Mouse (Mus musculus) hindbrain, embryonic 10.5 days (tissue): Measurements from ENCODE around the gene Cdc27. TPM values are rescaled to one million over a fixed set of nuclear protein-coding genes. Genes with fewer than 3 reads are reported as not detected.

ENCODE experiments used
- DNase-seq: peaks from one replicate; pipeline ENCODE4 v3.0.0-alpha.2; 2017; ENCODE audit warnings: low spot score
- H3K27ac ChIP-seq: fragments of 300-500 bp; sonication (generic); 2 replicates; pipeline ENCODE4 v1.5.1; 2016; ENCODE audit warnings: mild to moderate bottlenecking, moderate library complexity
- H3K27me3 ChIP-seq: fragments of 300-500 bp; sonication (generic); 2 replicates; pipeline ENCODE4 v1.6.1; 2016; ENCODE audit warnings: mild to moderate bottlenecking; ENCODE audit not compliant: poor library complexity, insufficient read depth, severe bottlenecking
- H3K36me3 ChIP-seq: fragments of 300-500 bp; sonication (generic); 2 replicates; pipeline ENCODE4 v1.6.1; 2016; ENCODE audit warnings: mild to moderate bottlenecking, moderate library complexity
- H3K4me1 ChIP-seq: fragments of 300-500 bp; sonication (generic); replicated peaks from 2 replicates; pipeline ENCODE4 v1.6.1; 2016; ENCODE audit warnings: mild to moderate bottlenecking
- H3K4me3 ChIP-seq: fragments of 300-500 bp; sonication (generic); 2 replicates; pipeline ENCODE4 v1.5.1; 2016; ENCODE audit warnings: mild to moderate bottlenecking, moderate library complexity
- H3K9me3 ChIP-seq: fragments of 300-500 bp; sonication (generic); 2 replicates; pipeline ENCODE4 v1.6.1; 2016; ENCODE audit warnings: mild to moderate bottlenecking, moderate library complexity
- WGBS: fragments of 180-500 bp; shearing (Covaris S2); methylation state at CpG from one replicate; pipeline ENCODE4 v1.1.7; 2016; 5-methylcytosine and 5-hydroxymethylcytosine counted together
- polyA plus RNA-seq: library from polyadenylated mRNA; unstranded; fragments of >200 nt; fragmentation: Nextera tagmentation; extraction: Ambion mirVana; gene quantifications from 2 replicates; pipeline ENCODE4 v1.2.1, GENCODE M21; 2016

Gene Cdc27
- polyA plus RNA-seq, 1 experiment from 2014 or later = 38.6 TPM

DNA sequence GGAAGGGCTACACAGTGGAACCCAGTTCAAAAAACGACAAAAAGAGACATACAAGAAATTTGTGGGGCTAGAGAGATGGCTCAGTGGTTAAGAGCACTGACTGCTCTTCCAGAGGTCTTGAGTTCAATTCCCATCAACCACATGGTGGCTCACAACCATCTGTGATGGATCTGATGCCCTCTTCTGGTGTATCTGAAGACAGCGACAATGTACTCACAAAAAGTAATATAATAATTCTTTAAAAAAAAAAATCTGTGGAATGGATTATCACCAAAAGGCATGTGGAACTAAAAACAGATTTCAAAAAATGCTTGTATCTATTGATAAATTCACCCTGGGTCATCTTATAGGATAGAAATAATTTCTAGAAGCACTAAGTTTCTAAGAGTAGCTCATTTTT lies 91.9 kb downstream of the Cdc27 start:
- DNase-seq = no peak
- Histone ChIP-seq H3K9me3 (no peaks in the 10 kb centered on the region), H3K27me3 (no peaks in the 10 kb centered on the region), H3K36me3 (peaks cover 45% of the 10 kb centered on the region), H3K4me1 (no peaks in the 10 kb centered on the region), H3K4me3 (no peak overlapping the region), H3K27ac (no peak overlapping the region)
- WGBS = 78% methylated on average over 2 of the region's 2 CpGs

Other genes starting within 250 kb of the Cdc27 start
- 28.9 TPM in 2 replicates for gene Kansl1, start 81.8 kb downstream of the Cdc27 start, polyA plus RNA-seq
- gene Myl4, start within 50 bp of the Cdc27 start, polyA plus RNA-seq = 1.2 and 2.0 TPM in 2 replicates
- gene Itgb3, start 57.4 kb upstream of the Cdc27 start, polyA plus RNA-seq = 3.5 and 3.6 TPM in 2 replicates
- gene Gm11639, start 135.1 kb upstream of the Cdc27 start, polyA plus RNA-seq = 0.01 TPM in 1 of 2 replicates, not detected in the other